Mouse (Mus musculus): ENCODE results near the gene Vmp1.

The Vmp1 gene

GRCm38 (mm10) chr11:86629941-86630340 lies 53.7 kb downstream of the Vmp1 start:
- no peak for DNase-seq (ENCODE audit: low spot score)

GRCm38 (mm10) chr11:86629445-86629844 lies 54.2 kb downstream of the Vmp1 start:
- DNase-seq (ENCODE audit: low spot score) = peak; percentile 67

DNA sequence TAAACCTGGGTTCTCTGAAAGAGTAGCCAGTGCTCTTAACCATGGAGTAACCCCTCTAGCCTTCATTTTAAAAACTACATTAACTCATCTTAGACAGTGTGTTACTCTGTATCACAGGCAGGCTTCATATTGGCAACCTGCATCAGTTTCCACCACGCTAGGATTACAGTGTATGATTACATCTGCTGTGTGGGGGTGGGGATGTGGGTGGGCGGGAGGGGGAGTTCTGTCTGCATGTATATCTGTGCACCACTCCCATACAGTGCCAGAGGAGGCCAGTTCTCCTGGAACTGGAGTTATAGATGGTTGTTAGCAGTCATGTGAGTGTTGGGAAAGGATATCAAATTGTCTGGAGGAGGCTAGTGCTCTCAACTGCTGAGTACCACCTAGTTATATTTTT lies 55.2 kb downstream of the Vmp1 start:
- no peak for DNase-seq (ENCODE audit: low spot score)

DNA sequence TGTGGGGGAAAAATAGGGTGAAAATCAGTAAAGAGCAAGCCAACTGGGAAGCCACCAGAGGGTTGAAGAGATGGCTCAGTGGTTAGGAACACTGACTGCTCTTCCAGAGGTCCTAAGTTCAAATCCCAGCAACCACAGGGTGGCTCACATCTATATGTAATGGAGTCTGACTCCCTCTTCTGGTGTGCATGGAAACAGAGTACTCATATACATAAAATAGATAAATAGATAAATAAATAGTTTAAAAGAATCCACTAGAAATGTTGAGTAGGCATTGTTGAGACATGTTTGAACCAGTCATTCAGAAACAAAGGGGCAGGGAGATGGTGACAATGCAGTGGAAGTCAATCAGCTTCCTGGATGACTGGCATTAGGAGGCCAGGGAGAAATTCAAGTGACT lies 56.0 kb downstream of the Vmp1 start:
- DNase-seq (ENCODE audit: low spot score) = no peak

DNA sequence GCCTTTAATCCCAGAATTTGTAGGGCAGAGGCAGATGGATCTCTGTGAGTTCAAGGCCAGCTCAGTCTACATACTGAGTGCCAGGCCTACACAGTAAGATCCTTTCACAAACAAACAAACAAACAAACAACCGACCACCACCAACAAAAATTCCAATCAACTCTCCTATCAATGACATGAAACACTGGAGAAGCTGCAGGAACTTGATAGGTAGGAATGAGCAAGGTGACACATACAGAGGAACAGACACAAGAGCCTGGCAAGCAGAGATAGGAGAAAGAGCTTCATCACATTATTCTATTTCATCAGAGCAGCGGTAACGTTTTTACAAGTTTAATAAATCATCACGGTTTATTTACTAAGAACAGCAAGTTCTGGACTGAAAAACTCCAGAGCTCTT lies 56.9 kb downstream of the Vmp1 start:
- DNase-seq (ENCODE audit: low spot score) = no peak

DNA sequence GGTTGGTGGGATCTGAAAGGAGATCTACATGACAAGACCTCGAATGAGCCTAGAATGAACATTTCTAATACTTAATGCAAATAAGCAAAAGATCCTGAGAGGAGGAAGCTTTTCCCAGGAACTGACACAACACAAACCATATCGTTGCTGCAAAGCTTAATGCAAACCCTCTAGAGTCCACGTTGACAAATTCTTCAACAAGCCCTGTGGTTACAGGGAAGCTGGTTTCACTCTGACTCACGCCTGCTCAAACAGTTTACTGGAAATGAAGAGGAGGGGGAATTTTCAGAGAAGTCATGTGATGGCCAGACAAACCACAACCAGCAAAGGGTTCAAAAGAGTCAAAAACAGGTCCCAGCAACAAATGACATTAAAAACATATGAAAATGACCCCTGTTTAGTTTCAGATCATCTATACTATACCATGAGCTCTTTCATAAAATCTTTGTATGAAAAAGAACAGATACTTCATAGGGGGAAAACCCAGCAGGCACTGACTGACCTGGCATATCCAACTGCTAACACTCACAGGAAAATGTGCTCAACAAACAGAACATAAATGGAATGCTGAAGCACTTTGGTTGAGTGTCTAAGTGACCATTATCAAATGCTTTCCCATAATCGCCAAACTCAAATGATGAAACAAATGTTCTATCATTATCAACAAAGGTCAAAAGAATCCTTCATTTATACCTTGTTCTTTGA lies 59.2 kb downstream of the Vmp1 start:
- peak; percentile 54 for DNase-seq (ENCODE audit: low spot score)

DNA sequence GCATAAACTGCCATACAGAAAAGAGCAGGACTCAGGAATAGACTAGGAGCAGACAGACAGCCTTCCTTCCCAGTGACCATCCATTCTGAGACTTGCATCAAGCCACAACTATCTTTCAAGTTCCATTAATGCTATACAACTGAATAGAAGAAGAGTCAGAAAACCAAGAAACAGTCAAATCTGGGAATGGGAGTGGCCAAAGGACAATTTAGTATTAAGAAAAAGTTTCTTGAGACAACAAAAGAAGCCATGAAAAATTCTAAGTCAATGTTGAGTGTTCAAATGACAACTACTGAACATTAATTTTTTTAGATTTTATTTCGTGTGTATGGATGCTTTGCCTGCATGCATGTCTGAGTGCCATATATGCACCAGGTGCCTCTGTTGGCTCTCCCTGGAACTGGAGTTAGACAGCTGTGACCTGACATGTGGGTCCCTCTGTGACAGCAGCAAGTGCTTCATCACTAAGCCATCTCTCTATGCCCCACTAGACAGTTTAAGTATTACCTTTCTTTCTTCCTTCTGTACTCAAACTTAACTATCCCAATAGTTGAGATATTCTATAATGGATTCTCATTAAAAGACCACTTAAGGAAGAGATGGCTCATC lies 60.1 kb downstream of the Vmp1 start:
- no peak for DNase-seq (ENCODE audit: low spot score)

DNA sequence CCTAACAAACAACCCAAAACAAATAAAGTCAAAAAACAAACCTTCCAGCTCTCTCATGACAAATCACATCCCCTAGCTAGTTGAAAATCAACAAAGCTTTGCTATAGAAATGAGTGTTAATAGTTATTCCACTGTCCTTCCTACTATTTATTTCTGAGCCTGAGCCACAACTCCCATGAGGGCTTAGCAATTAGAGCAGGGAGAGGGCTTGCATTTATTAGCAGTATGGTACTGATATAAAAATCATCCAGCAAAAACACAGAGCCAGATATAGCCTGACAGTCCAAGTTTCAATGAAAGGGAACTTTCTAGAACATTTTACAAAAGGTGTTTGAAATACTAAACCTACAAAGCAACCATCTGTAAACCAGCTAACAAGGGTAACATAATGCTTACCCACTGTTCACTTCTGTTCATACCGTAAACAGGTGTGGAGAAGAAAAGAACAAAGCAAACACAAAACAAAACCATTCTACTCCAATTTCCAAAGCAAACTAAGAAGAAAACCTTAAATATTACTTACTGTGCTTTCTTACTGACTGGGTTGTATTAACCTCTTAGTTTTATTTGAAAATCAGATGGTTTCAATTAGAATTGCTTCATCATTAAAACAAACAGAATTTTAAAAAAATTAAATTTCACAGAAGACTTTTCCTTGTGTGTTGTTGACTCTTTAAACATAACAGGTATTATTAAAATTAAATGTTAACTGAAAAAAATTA lies 61.3 kb downstream of the Vmp1 start:
- DNase-seq (ENCODE audit: low spot score) = no peak

DNA sequence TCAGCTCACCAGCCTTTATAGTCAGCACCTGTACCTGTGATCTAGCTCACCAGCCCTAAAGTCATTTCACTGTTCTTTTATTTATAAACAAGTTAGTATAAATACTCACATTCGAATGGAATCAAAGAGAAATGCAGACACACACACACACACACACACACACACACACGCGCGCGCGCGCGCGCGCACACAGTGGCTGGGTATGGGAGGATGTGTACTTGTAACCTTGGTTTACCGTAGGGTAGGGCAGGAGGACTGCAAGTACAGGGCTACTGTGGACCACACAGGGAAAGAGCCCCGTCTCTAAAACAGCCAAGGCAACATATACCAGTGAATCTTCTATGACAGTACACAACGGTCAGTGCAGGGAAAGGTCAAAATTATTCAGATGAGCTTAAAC lies 62.5 kb downstream of the Vmp1 start:
- DNase-seq (ENCODE audit: low spot score) = no peak

- no peak for DNase-seq (ENCODE audit: low spot score)
These were observed 64.9 kb downstream of the Vmp1 start for GRCm38 (mm10) chr11:86618548-86619335.

- no peak for DNase-seq (ENCODE audit: low spot score)
These were observed 69.0 kb downstream of the Vmp1 start for GRCm38 (mm10) chr11:86614607-86615006.

DNA sequence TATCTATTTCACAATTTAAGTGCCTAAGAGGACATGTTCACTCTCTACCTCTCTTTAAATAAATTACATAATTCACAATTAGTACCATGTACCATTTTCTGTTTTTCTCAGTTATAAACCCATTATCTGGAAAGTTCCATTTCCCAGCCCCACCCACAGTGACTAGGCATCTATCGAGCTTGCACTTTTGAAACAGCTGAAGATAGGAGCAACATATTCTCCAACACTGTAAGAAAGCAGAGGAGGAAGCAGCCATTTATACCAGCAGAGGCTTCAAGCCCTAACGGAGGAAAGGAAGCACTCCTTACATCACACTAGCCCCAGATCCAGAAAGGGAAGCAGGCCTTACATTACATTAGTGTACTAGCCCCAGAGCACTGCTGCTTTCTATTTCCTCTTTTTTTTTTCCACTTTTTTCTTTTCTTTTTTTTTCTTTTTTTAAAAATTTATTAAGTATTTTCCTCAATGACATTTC lies 69.5 kb downstream of the Vmp1 start:
- peak; percentile 60 for DNase-seq (ENCODE audit: low spot score)

DNA sequence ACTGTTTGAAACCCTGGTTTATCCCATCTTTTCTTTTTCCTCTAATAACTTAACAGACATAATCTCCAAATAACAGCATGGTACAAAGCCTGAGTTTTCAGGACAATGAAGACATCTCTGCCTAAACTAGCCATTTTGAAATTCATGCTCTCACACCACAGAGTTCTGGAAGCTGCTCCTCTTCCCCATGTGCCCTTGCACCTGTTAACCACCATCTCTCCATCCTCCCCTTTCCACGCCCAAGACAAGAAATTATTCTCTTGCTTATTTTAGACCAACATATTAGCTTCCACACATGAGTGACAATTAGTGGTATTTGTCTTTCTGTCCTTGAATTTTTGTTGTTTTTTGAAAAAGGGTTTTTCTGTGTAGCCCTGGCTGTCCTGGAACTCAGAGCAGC lies 71.6 kb downstream of the Vmp1 start:
- no peak for DNase-seq (ENCODE audit: low spot score)

DNA sequence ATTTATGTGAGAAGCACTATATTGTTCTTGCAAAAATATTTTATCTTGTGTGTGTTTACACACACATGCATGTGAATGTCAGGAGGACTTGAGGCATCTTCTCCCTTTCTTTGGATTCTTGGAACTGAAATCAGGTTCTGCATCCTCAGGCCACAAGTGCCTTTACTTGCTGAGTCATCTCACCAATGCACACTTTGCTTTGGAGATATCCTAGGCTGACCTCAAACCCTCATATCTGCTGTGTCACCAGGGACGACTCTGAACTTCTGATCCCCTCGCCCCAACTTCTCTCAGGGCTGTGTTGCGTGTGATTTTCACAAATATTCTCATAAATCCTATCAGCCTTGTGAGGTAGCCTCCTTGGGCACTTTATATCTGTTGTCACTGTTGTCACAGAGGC lies 73.4 kb downstream of the Vmp1 start:
- peak; percentile 7 for DNase-seq (ENCODE audit: low spot score)

- peak; percentile 20 for DNase-seq (ENCODE audit: low spot score)
These were observed 75.8 kb downstream of the Vmp1 start for GRCm38 (mm10) chr11:86607808-86608350.

- DNase-seq (ENCODE audit: low spot score) = no peak
These were observed 76.9 kb downstream of the Vmp1 start for GRCm38 (mm10) chr11:86606621-86607339.

DNA sequence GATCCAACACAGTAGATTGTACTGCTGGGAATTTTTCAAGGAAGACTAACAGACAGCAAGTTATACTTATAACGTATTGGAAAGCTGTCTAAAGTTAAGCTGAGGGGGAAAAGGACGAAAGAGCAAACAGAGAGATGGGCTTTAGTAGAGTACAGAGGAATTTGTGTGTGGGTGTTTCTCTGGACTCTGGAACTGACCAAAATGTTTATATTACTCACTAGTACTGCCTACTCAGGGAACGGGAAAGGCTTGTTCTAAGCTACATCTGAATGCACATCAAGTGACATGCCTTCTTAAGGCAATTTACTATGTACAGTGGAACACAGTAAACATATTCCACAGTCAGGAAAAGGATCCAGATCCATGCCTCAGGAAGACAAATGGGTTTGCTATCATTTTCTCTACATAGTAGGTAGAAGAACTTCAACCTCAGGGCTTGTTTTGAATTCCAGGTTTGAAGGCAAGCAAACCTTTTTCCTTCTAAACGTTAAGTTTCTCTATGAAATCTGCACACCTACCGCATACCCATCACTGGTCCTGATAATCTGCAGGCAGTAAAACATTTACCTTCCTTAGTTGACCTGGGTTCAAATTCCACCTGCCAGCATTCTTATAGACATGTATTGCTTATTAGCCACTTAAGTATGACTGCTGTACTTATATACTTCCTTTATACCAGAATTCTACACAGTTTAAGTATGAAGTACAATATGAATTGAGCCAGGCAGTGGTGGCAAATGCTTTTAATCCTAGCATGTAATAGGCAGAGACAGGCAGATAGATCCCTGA lies 78.7 kb downstream of the Vmp1 start:
- DNase-seq (ENCODE audit: low spot score) = no peak

GRCm38 (mm10) chr11:86604289-86604688 lies 79.3 kb downstream of the Vmp1 start:
- no peak for DNase-seq (ENCODE audit: low spot score)

GRCm38 (mm10) chr11:86603719-86604118 lies 79.9 kb downstream of the Vmp1 start:
- DNase-seq (ENCODE audit: low spot score) = peak; percentile 92

GRCm38 (mm10) chr11:86602116-86602515 lies 81.5 kb downstream of the Vmp1 start:
- DNase-seq (ENCODE audit: low spot score) = peak; percentile 65

DNA sequence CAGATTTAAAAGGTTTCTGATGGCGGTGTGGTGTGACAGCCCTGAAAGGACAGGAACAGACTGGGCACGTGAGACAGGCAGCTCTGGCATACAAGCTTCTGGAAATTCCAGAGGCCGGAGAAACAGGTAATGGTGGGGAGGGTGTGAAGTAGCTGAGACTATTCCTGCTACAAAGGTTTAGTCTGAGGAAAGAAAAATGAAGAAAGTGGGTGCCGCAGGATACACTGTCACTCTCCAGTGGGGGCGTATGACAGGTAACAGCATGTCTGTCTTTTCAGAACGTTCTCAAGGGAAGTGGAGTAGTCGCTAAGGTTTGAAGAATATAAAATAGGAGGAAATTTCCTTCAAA lies 83.5 kb downstream of the Vmp1 start:
- no peak for DNase-seq (ENCODE audit: low spot score)
